Comparison of ENCODE assay signal across 25 mouse cellular contexts in genomic region chr11:50354851-50355250, GRCm38 (mm10). TPM values are rescaled to one million over a fixed set of nuclear protein-coding genes. Genes with fewer than 3 reads are reported as not detected.
A peak's percentile ranks its signal among the peaks of the same experiment; 100 is the strongest.
DNase-seq lines count a peak whose midpoint lies in the region; ATAC-seq lines count a peak whose summit lies in the region.
"Had no signal": no experiment of that assay in that cellular context is flagged by ENCODE, and none has a peak within 500 bp of the region (broad histone marks: within the 10 kb centered on the region; RNA-seq: fewer than 3 reads in every experiment).

No protein-coding gene starts in this region.

- H3K4me2 ChIP-seq in liver, embryonic 12.5 days = no peak overlapping the region
- H3K4me2 ChIP-seq in liver, embryonic 11.5 days = no peak overlapping the region
- no peak overlapping the region for H3K4me2 ChIP-seq in kidney, embryonic 14.5 days (replicated peaks; ENCODE audit: low read depth, low read length)
- no peak overlapping the region for H3K4me2 ChIP-seq in neural tube, embryonic 15.5 days
- H3K4me2 ChIP-seq: embryonic facial prominence, embryonic 12.5 days had no signal

- no peak overlapping the region for H3K4me3 ChIP-seq in liver, embryonic 12.5 days
- no peak overlapping the region for H3K4me3 ChIP-seq in liver, embryonic 11.5 days (ENCODE audit: low read depth, low read length)
- H3K4me3 ChIP-seq in kidney, embryonic 14.5 days (ENCODE audit: low read length) = no peak overlapping the region
- no peak overlapping the region for H3K4me3 ChIP-seq in macrophage (ENCODE audit: inconsistent target)
- no peak overlapping the region for H3K4me3 ChIP-seq in neural tube, embryonic 15.5 days (replicated peaks)
- H3K4me3 ChIP-seq: embryonic facial prominence, embryonic 12.5 days; erythroblast, embryonic 14.5 days; heart, embryonic 10.5 days; megakaryocyte, embryonic 14.5 days had no signal

- no peaks in the 10 kb centered on the region for H3K79me2 ChIP-seq in macrophage (ENCODE audit: inconsistent target)

- H3K9me3 ChIP-seq in liver, embryonic 12.5 days (replicated peaks) = no peaks in the 10 kb centered on the region
- H3K9me3 ChIP-seq in liver, embryonic 11.5 days (ENCODE audit: control insufficient read depth, low read length) = no peaks in the 10 kb centered on the region
- H3K9me3 ChIP-seq in kidney, embryonic 14.5 days (ENCODE audit: control insufficient read depth, low read length) = no peaks in the 10 kb centered on the region
- no peaks in the 10 kb centered on the region for H3K9me3 ChIP-seq in neural tube, embryonic 15.5 days (replicated peaks)
- H3K9me3 ChIP-seq: embryonic facial prominence, embryonic 12.5 days; heart, embryonic 10.5 days had no signal

- no peaks in the 10 kb centered on the region for H3K36me3 ChIP-seq in liver, embryonic 12.5 days
- no peaks in the 10 kb centered on the region for H3K36me3 ChIP-seq in liver, embryonic 11.5 days (ENCODE audit: control insufficient read depth, insufficient read depth, low read length)
- H3K36me3 ChIP-seq in kidney, embryonic 14.5 days (ENCODE audit: control insufficient read depth, insufficient read depth, low read length) = no peaks in the 10 kb centered on the region
- no peaks in the 10 kb centered on the region for H3K36me3 ChIP-seq in macrophage (ENCODE audit: inconsistent target)
- H3K36me3 ChIP-seq in neural tube, embryonic 15.5 days = no peaks in the 10 kb centered on the region
- H3K36me3 ChIP-seq: embryonic facial prominence, embryonic 12.5 days; G1E; heart, embryonic 10.5 days had no signal

- peaks cover 26% of the 10 kb centered on the region for H3K27me3 ChIP-seq in liver, embryonic 12.5 days (replicated peaks)
- peaks cover 3% of the 10 kb centered on the region; the same call in 1 of the 2 replicates for H3K27me3 ChIP-seq in liver, embryonic 11.5 days (replicated peaks; ENCODE audit: control insufficient read depth, insufficient read depth, low read length)
- H3K27me3 ChIP-seq in kidney, embryonic 14.5 days (ENCODE audit: control insufficient read depth, insufficient read depth, low read length) = no peaks in the 10 kb centered on the region
- 0 out of 2 replicates have a peak, but pooled peaks cover 4% of the 10 kb centered on the region for H3K27me3 ChIP-seq in neural tube, embryonic 15.5 days (replicated peaks)

- no peak overlapping the region for H3K9ac ChIP-seq in liver, embryonic 12.5 days
- H3K9ac ChIP-seq in liver, embryonic 11.5 days (ENCODE audit: low read depth, low read length) = no peak overlapping the region
- no peak overlapping the region for H3K9ac ChIP-seq in kidney, embryonic 14.5 days (ENCODE audit: low read depth, low read length)
- H3K9ac ChIP-seq in neural tube, embryonic 15.5 days (replicated peaks) = no peak overlapping the region
- H3K9ac ChIP-seq: embryonic facial prominence, embryonic 12.5 days had no signal

- no peak overlapping the region for H3K27ac ChIP-seq in liver, embryonic 12.5 days
- no peak overlapping the region for H3K27ac ChIP-seq in liver, embryonic 11.5 days (ENCODE audit: low read depth, low read length)
- H3K27ac ChIP-seq in kidney, embryonic 14.5 days (ENCODE audit: low read depth, low read length) = peak overlapping the region; percentile 57; the same call in 1 of the 2 replicates
- peak overlapping the region; percentile 3; the same call in 1 of the 2 replicates for H3K27ac ChIP-seq in macrophage
- no peak overlapping the region for H3K27ac ChIP-seq in neural tube, embryonic 15.5 days (replicated peaks)
- H3K27ac ChIP-seq: embryonic facial prominence, embryonic 12.5 days; heart, embryonic 10.5 days had no signal

- WGBS in liver, embryonic 12.5 days (ENCODE audit: insufficient replicate concordance) = 64% methylated on average over 3 of the region's 3 CpGs
- WGBS in liver, embryonic 11.5 days = 66% methylated on average over 3 of the region's 3 CpGs
- 65% methylated on average over 3 of the region's 3 CpGs for WGBS in kidney, embryonic 14.5 days
- 98% methylated on average over 3 of the region's 3 CpGs for WGBS in macrophage (ENCODE audit: missing documents)
- 58% methylated on average over 3 of the region's 3 CpGs for WGBS in neural tube, embryonic 15.5 days

- DNase-seq in liver, embryonic 11.5 days (ENCODE audit: low spot score) = no peak
- peak; percentile 83 to 92 for DNase-seq in kidney, postnatal 36 days
- no peak for DNase-seq in thymus, postnatal 25 days
- DNase-seq: cerebellum, adult 9-11 months; heart, postnatal 10 days; lung, adult 18-20 months; lung, postnatal 14 days; right cerebral cortex, postnatal 25 days; thymus, adult 18-20 months had no signal

- ATAC-seq in liver, embryonic 12.5 days = 0 out of 2 replicates have a peak, but pooled peaks have one; percentile 30
- ATAC-seq in liver, embryonic 11.5 days (replicated peaks; ENCODE audit: low FRiP score) = no peak
- ATAC-seq in kidney, embryonic 14.5 days (ENCODE audit: low FRiP score, low TSS enrichment) = peak; percentile 37; the same call in 1 of the 2 replicates
- no peak for ATAC-seq in erythroid progenitor cell, adult 5-6 weeks (replicated peaks; ENCODE audit: low FRiP score, poor library complexity, severe bottlenecking)
- ATAC-seq in neural tube, embryonic 15.5 days (ENCODE audit: low FRiP score) = no peak
- ATAC-seq: forebrain, embryonic 14.5 days; midbrain, embryonic 16.5 days had no signal

- H3K4me1 ChIP-seq in liver, embryonic 12.5 days = peaks cover 19% of the 10 kb centered on the region
- peaks cover 7% of the 10 kb centered on the region; the same call in 1 of the 2 replicates for H3K4me1 ChIP-seq in liver, embryonic 11.5 days (replicated peaks; ENCODE audit: control insufficient read depth, insufficient read depth, low read length)
- H3K4me1 ChIP-seq in kidney, embryonic 14.5 days (ENCODE audit: control insufficient read depth, insufficient read depth, low read length) = no peaks in the 10 kb centered on the region
- peaks cover 16% of the 10 kb centered on the region for H3K4me1 ChIP-seq in neural tube, embryonic 15.5 days

RNA-seq across cellular contexts. Expression of gene Cby3, which starts 0.6 kb away (rescaled TPM):
- polyA plus RNA-seq in liver, embryonic 12.5 days (2016; fragmentation: Nextera tagmentation; extraction: Ambion mirVana) = 0.18 TPM in 1 of 2 replicates, not detected in the other
- polyA plus RNA-seq in liver, embryonic 11.5 days (2014; fragmentation: Nextera tagmentation; extraction: Ambion mirVana) = not detected in 2 replicates
- polyA plus RNA-seq in kidney, embryonic 14.5 days (2014; fragmentation: Nextera tagmentation; extraction: Ambion mirVana) = 0.79 and 1.1 TPM in 2 replicates
- total RNA-seq in macrophage (2018; cell fraction: chromatin; rRNA removed) = not detected
- not detected for total RNA-seq in macrophage (2018; cell fraction: cytosol; rRNA removed)
- total RNA-seq in macrophage (2018; cell fraction: nucleus; rRNA removed) = not detected
- not detected in 3 replicates for polyA plus RNA-seq in macrophage (2018)
- not detected in 2 replicates for total RNA-seq in erythroid progenitor cell, adult 5-6 weeks (2015; ENCODE audit: low replicate concordance)
- not detected in 2 replicates for total RNA-seq in erythroid progenitor cell, adult 5-6 weeks (2017; ENCODE audit: low replicate concordance)
- 0.55 and 1.8 TPM in 2 replicates for polyA plus RNA-seq in neural tube, embryonic 15.5 days (2015; fragmentation: Nextera tagmentation; extraction: Ambion mirVana)
- total RNA-seq: adrenal gland, adult 18-20 months; G1E; heart, postnatal 10 days; layer of hippocampus, adult 18-20 months; neutrophil, adult 5-6 weeks had no signal
- polyA plus RNA-seq: erythroblast, embryonic 14.5 days; G1E; spleen, adult 2 months had no signal

RNA-seq across cellular contexts. Expression of gene Hnrnph1, which starts 21.9 kb away (rescaled TPM):
- 160 TPM in 2 replicates for polyA plus RNA-seq in liver, embryonic 12.5 days (2016; fragmentation: Nextera tagmentation; extraction: Ambion mirVana)
- 341 and 346 TPM in 2 replicates for polyA plus RNA-seq in liver, embryonic 11.5 days (2014; fragmentation: Nextera tagmentation; extraction: Ambion mirVana)
- polyA plus RNA-seq in kidney, embryonic 14.5 days (2014; fragmentation: Nextera tagmentation; extraction: Ambion mirVana) = 598 and 606 TPM in 2 replicates
- total RNA-seq in macrophage (2018; cell fraction: chromatin; rRNA removed) = 1,000 to 10,000 TPM in 10 of 26 experiments, 100 to 1,000 TPM in 16; 605 to 1,348 (median 957) TPM
- total RNA-seq in macrophage (2018; cell fraction: cytosol; rRNA removed) = 10 to 100 TPM; 37.2 to 89.7 (median 55.3) TPM
- 1,000 to 10,000 TPM in 1 of 26 experiments, 100 to 1,000 TPM in 25; 343 to 1,018 (median 635) TPM for total RNA-seq in macrophage (2018; cell fraction: nucleus; rRNA removed)
- 98.4 to 136 TPM (median 136 TPM) in 3 replicates for polyA plus RNA-seq in macrophage (2018)
- 456 and 552 TPM in 2 replicates for total RNA-seq in erythroid progenitor cell, adult 5-6 weeks (2015; ENCODE audit: low replicate concordance)
- 368 and 428 TPM in 2 replicates for total RNA-seq in erythroid progenitor cell, adult 5-6 weeks (2017; ENCODE audit: low replicate concordance)
- polyA plus RNA-seq in neural tube, embryonic 15.5 days (2015; fragmentation: Nextera tagmentation; extraction: Ambion mirVana) = 390 and 401 TPM in 2 replicates

RNA-seq across cellular contexts. Expression of gene Canx, which starts 29.4 kb away (rescaled TPM):
- 255 and 264 TPM in 2 replicates for polyA plus RNA-seq in liver, embryonic 12.5 days (2016; fragmentation: Nextera tagmentation; extraction: Ambion mirVana)
- 267 and 285 TPM in 2 replicates for polyA plus RNA-seq in liver, embryonic 11.5 days (2014; fragmentation: Nextera tagmentation; extraction: Ambion mirVana)
- polyA plus RNA-seq in kidney, embryonic 14.5 days (2014; fragmentation: Nextera tagmentation; extraction: Ambion mirVana) = 237 and 277 TPM in 2 replicates
- total RNA-seq in macrophage (2018; cell fraction: chromatin; rRNA removed) = 100 to 1,000 TPM in 24 of 26 experiments, 10 to 100 TPM in 2; 86.0 to 180 (median 131) TPM
- 100 to 1,000 TPM; 290 to 579 (median 440) TPM for total RNA-seq in macrophage (2018; cell fraction: cytosol; rRNA removed)
- total RNA-seq in macrophage (2018; cell fraction: nucleus; rRNA removed) = 100 to 1,000 TPM; 153 to 807 (median 584) TPM
- polyA plus RNA-seq in macrophage (2018) = 353 to 731 TPM (median 370 TPM) in 3 replicates
- 160 and 173 TPM in 2 replicates for total RNA-seq in erythroid progenitor cell, adult 5-6 weeks (2015; ENCODE audit: low replicate concordance)
- total RNA-seq in erythroid progenitor cell, adult 5-6 weeks (2017; ENCODE audit: low replicate concordance) = 455 and 477 TPM in 2 replicates
- polyA plus RNA-seq in neural tube, embryonic 15.5 days (2015; fragmentation: Nextera tagmentation; extraction: Ambion mirVana) = 289 and 305 TPM in 2 replicates

Comparison
In these comparisons a context has a peak if more than half of its experiments do, and no peak if none do; other contexts are left out.
1. ATAC-seq: peak in liver, embryonic 12.5 days (single experiment) and kidney, embryonic 14.5 days (single experiment); none in liver, embryonic 11.5 days (single experiment), erythroid progenitor cell, adult 5-6 weeks (single experiment) and neural tube, embryonic 15.5 days (single experiment).
2. H3K27ac ChIP-seq: peak in kidney, embryonic 14.5 days (single experiment) and macrophage (single experiment); none in liver, embryonic 12.5 days (single experiment), liver, embryonic 11.5 days (single experiment) and neural tube, embryonic 15.5 days (single experiment).
3. DNase-seq: peak in kidney, postnatal 36 days (2 of 2); none in liver, embryonic 11.5 days (single experiment) and thymus, postnatal 25 days (single experiment).